Mouse (Mus musculus) bone marrow, adult 2 months (tissue): ENCODE data around the gene Zfp82.

Experiments
- CTCF ChIP-seq: fragments of 200-500 bp; IDR thresholded peaks from 2 replicates; pipeline ENCODE4 v1.5.1; 2011; ENCODE audit warnings: low read length, control low read depth; ENCODE audit not compliant: control insufficient read depth, insufficient read depth
- POLR2A ChIP-seq: fragments of 200-500 bp; IDR thresholded peaks from 2 replicates; pipeline ENCODE4 v1.6.1; 2011; ENCODE audit warnings: low read depth, mild to moderate bottlenecking, control low read depth, low read length, borderline replicate concordance; ENCODE audit not compliant: control insufficient read depth

DNA sequence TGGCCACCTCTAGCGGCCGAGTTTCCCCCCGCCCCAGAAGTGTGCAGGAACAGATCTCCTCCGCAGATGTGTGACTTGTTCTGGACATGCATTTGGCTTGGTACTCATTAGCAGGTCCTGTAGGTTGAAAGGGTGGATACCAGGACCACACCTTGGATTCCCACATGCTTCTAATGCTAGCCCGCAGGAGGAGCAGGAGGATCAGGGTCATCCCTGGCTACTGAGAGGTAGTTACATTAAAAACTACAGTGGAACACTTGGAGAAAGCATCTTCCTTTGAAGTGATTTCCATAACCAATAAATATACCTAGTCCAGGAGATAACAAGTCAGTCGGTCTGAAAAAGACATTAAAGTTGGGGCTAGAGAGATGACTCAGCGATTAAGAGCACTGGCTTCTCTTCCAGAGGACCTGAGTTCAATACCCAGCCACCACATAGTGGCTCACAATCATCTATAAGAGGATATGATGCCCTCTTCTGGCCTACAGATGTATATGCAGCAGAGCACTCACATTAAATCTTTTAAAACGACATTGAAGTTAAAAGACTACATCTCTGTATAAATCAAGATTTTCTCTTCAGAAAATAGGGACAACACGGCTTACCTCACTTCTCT is 18.4 kb upstream of the Zfp82 start:
- TF ChIP-seq CTCF: no peak
- TF ChIP-seq POLR2A: no peak
